Mouse (Mus musculus) heart, postnatal 0 days (tissue): ENCODE results near the gene Zkscan2. TPM values are rescaled to one million over a fixed set of nuclear protein-coding genes. Genes with fewer than 3 reads are reported as not detected.

Source experiments
- ATAC-seq: fragments of 200-750 bp; cut with Nextera tagmentation; 2 replicates; pipeline ENCODE4 v1.8.0; 2017; ENCODE audit warnings: low read depth, moderate number of reproducible peaks, moderate library complexity; ENCODE audit not compliant: insufficient read depth
- DNase-seq: peaks from one replicate; pipeline ENCODE4 v3.0.0-alpha.2; 2016; ENCODE audit warnings: low spot score
- H3K27ac ChIP-seq: fragments of 300-500 bp; sonication (generic); 2 replicates; pipeline ENCODE4 v1.5.1; 2014; ENCODE audit warnings: low read depth, mild to moderate bottlenecking
- H3K27me3 ChIP-seq: fragments of 300-500 bp; sonication (generic); 2 replicates; pipeline ENCODE4 v1.6.1; 2014; ENCODE audit warnings: low read length, mixed read lengths; ENCODE audit not compliant: control insufficient read depth, insufficient read depth
- H3K36me3 ChIP-seq: fragments of 300-500 bp; sonication (generic); replicated peaks from 2 replicates; pipeline ENCODE4 v1.6.1; 2014; ENCODE audit warnings: low read length, mixed read lengths; ENCODE audit not compliant: control insufficient read depth, insufficient read depth
- H3K4me1 ChIP-seq: fragments of 300-500 bp; sonication (generic); 2 replicates; pipeline ENCODE4 v1.6.1; 2014; ENCODE audit warnings: antibody characterized with exemption; ENCODE audit not compliant: control insufficient read depth, insufficient read depth
- H3K4me2 ChIP-seq: fragments of 300-500 bp; sonication (generic); 2 replicates; pipeline ENCODE4 v1.6.1; 2014; ENCODE audit warnings: low read depth, mild to moderate bottlenecking, low read length, moderate library complexity
- H3K4me3 ChIP-seq: fragments of 300-500 bp; sonication (generic); 2 replicates; pipeline ENCODE4 v1.5.1; 2014; ENCODE audit warnings: low read depth, low read length
- H3K9ac ChIP-seq: fragments of 300-500 bp; sonication (generic); replicated peaks from 2 replicates; pipeline ENCODE4 v1.6.1; 2014; ENCODE audit warnings: low read depth, low read length, mixed read lengths
- H3K9me3 ChIP-seq: fragments of 300-500 bp; sonication (generic); replicated peaks from 2 replicates; pipeline ENCODE4 v1.6.1; 2016; ENCODE audit warnings: low read length; ENCODE audit not compliant: control insufficient read depth
- CTCF ChIP-seq: IDR thresholded peaks from 2 replicates; pipeline ENCODE4 v1.5.1; 2016; ENCODE audit warnings: antibody characterized with exemption, control low read depth, low read depth
- EP300 ChIP-seq: IDR thresholded peaks from 2 replicates; pipeline ENCODE4 v1.6.1; 2016; ENCODE audit warnings: antibody characterized with exemption, low read depth
- WGBS: fragments of 180-500 bp; shearing (Covaris S2); extraction: QIAGEN DNeasy Blood & Tissue Kit; methylation state at CpG from one replicate; pipeline ENCODE4 v1.1.7; 2014; 5-methylcytosine and 5-hydroxymethylcytosine counted together
- polyA plus RNA-seq: library from polyadenylated mRNA; unstranded; fragments of >200 nt; fragmentation: Nextera tagmentation; extraction: Ambion mirVana; gene quantifications from 2 replicates; pipeline ENCODE4 v1.2.1, GENCODE M21; 2015
- total RNA-seq: library from RNA; depleted of rRNA; stranded (reverse); fragments of >200 nt; gene quantifications from 2 replicates; pipeline ENCODE4 v1.2.3, GENCODE M21; 2014; ENCODE audit warnings: low replicate concordance; rRNA removed

Zkscan2 gene
- total RNA-seq (0.15 and 4.1 TPM in 2 replicates), polyA plus RNA-seq (0.22 and 0.48 TPM in 2 replicates)

- Histone ChIP-seq H3K9me3 (no peaks in the 10 kb centered on the region), H3K9ac (peak within 1 kb of the TSS; percentile 43), H3K4me3 (peak within 1 kb of the TSS; percentile 54), H3K27ac (no peak within 1 kb of the TSS), H3K4me1 (peaks cover 6% of the 10 kb centered on the region; the same call in 1 of the 2 replicates), H3K27me3 (no peaks in the 10 kb centered on the region), H3K36me3 (no peaks in the 10 kb centered on the region), H3K4me2 (peak within 1 kb of the TSS; percentile 88)
- 1% methylated on average over 67 of the region's 71 CpGs for WGBS
- ATAC-seq (peak; percentile 86), DNase-seq (peak; percentile 52)
- no peak for TF ChIP-seq EP300
- TF ChIP-seq CTCF: no peak
These were observed at the start of gene Zkscan2 for GRCm38 (mm10) chr7:123500239-123501219. Gene Zkscan2, minus strand, starts transcription at chr7:123500449.

- Histone ChIP-seq H3K9ac (no peak overlapping the region), H3K4me3 (no peak overlapping the region), H3K27me3 (no peaks in the 10 kb centered on the region), H3K4me2 (no peak overlapping the region), H3K4me1 (no peaks in the 10 kb centered on the region), H3K27ac (no peak overlapping the region), H3K36me3 (no peaks in the 10 kb centered on the region), H3K9me3 (peaks cover 4% of the 10 kb centered on the region)
- ATAC-seq (no peak), DNase-seq (no peak)
- WGBS: 36% methylated on average over 3 of the region's 3 CpGs
- TF ChIP-seq EP300 (no peak), CTCF (no peak)
These were observed 28.9 kb upstream of the Zkscan2 start for GRCm38 (mm10) chr7:123529190-123529589.

GRCm38 (mm10) chr7:123525761-123526160 lies 25.5 kb upstream of the Zkscan2 start:
- no peak overlapping the region for H3K4me3 ChIP-seq
- no peak overlapping the region for H3K27ac ChIP-seq
- H3K9me3 ChIP-seq: no peaks in the 10 kb centered on the region
- H3K27me3 ChIP-seq: no peaks in the 10 kb centered on the region
- ATAC-seq: no peak
- H3K4me2 ChIP-seq: no peak overlapping the region
- no peak for DNase-seq
- 25% methylated on average over 10 of the region's 10 CpGs for WGBS
- no peaks in the 10 kb centered on the region for H3K4me1 ChIP-seq
- no peak overlapping the region for H3K9ac ChIP-seq
- TF ChIP-seq CTCF (no peak), EP300 (no peak)
- no peaks in the 10 kb centered on the region for H3K36me3 ChIP-seq

GRCm38 (mm10) chr7:123524218-123524861 lies 24.1 kb upstream of the Zkscan2 start:
- no peak for ATAC-seq
- peak; percentile 75 for TF ChIP-seq CTCF
- TF ChIP-seq EP300: no peak
- Histone ChIP-seq H3K36me3 (no peaks in the 10 kb centered on the region), H3K4me2 (no peak overlapping the region), H3K9me3 (no peaks in the 10 kb centered on the region), H3K4me3 (no peak overlapping the region), H3K4me1 (no peaks in the 10 kb centered on the region), H3K27ac (no peak overlapping the region), H3K27me3 (no peaks in the 10 kb centered on the region), H3K9ac (no peak overlapping the region)
- peak; percentile 9 for DNase-seq
- 16% methylated on average over 8 of the region's 8 CpGs for WGBS

- Histone ChIP-seq H3K27ac (no peak overlapping the region), H3K9me3 (0 out of 2 replicates have a peak, but pooled peaks cover 3% of the 10 kb centered on the region), H3K36me3 (no peaks in the 10 kb centered on the region), H3K4me1 (no peaks in the 10 kb centered on the region), H3K4me2 (no peak overlapping the region), H3K27me3 (no peaks in the 10 kb centered on the region), H3K4me3 (no peak overlapping the region), H3K9ac (no peak overlapping the region)
- WGBS: 78% methylated on average over 7 of the region's 7 CpGs
- ATAC-seq: no peak
- DNase-seq: no peak
- no peak for TF ChIP-seq CTCF
These were observed 7.7 kb upstream of the Zkscan2 start for GRCm38 (mm10) chr7:123507946-123508345.
